Mouse (Mus musculus): Measurements from ENCODE around the gene Sgms1. TPM values are rescaled to one million over a fixed set of nuclear protein-coding genes. Genes with fewer than 3 reads are reported as not detected.

The Sgms1 gene
- polyA plus RNA-seq, 1 experiment, result 53.7 TPM

DNA sequence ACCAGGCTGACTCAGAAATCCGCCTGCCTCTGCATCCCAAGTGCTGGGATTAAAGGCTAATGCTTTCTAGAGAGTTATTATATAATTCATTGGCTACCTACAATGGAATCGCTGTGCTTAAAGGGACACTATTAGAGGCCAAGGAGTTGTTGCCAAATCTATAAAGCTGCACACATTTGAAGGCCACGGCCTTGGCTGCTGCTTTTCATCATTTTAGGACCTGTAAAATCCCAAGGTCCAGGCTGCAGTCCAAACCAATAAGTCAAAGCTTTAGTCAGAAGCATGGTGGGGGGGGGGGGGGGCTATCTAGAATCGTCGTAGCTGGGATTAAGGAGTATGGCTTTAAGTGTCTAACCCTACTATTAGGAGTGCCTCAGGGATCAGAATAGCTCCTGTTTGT lies 9.0 kb upstream of the Sgms1 start:
- H3K4me1 ChIP-seq (ENCODE audit: control insufficient read depth, insufficient read depth, low read length), result no peaks in the 10 kb centered on the region
- WGBS, result 73% methylated on average over 5 of the region's 5 CpGs
- no peak for TF ChIP-seq POLR2A (IDR thresholded peaks at IDR 0.05; ENCODE audit: borderline replicate concordance, extremely low read depth, low read depth, low read length)
- TF ChIP-seq CTCF (IDR thresholded peaks at IDR 0.05; ENCODE audit: insufficient read depth, low read length), result no peak
- no peak overlapping the region for H3K4me3 ChIP-seq (replicated peaks; ENCODE audit: extremely low read depth, low read depth, low read length)
- DNase-seq, result no peak

DNA sequence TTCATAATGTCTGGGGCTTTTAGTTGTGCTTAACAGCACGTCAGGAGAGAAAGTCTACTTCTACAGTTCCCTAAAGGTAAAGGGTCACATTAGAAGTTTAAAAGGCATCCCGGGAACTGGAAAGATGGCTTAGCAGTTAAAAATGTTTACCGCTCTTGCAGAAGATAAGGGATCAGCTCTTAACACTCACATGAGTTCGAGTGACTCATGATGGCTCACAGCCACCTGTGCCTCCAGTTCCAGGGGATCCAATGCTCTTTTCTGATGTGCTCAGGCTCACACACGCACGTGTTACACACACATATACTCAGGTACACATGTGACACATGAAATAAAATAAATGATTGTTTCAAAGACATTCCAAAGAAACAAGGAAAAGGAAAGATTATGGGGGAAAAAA lies 6.8 kb upstream of the Sgms1 start:
- H3K4me3 ChIP-seq (replicated peaks; ENCODE audit: extremely low read depth, low read depth, low read length), result no peak overlapping the region
- TF ChIP-seq CTCF (IDR thresholded peaks at IDR 0.05; ENCODE audit: insufficient read depth, low read length) (no peak), POLR2A (IDR thresholded peaks at IDR 0.05; ENCODE audit: borderline replicate concordance, extremely low read depth, low read depth, low read length) (no peak)
- no peaks in the 10 kb centered on the region for H3K4me1 ChIP-seq (ENCODE audit: control insufficient read depth, insufficient read depth, low read length)
- WGBS, result 57% methylated on average over 6 of the region's 6 CpGs
- DNase-seq, result no peak

DNA sequence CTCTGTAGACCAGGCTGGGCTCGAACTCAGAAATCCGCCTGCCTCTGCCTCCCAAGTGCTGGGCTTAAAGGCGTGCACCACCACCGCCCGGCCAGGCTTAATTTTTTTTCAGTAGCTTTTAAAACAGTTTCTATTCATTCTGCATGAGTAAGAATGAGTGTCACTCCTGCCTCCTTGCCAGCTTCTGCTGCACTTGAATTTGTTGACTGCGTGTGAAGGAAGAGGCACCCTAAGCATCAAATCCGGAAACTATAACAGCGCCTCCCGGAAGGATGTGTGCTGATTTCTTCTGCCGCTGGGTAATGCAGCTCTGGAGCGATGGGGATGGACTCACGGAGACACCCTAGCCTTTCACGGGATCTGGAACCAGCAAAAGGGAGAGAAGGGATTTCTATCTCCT lies 5.3 kb upstream of the Sgms1 start:
- Histone ChIP-seq H3K4me3 (replicated peaks; ENCODE audit: extremely low read depth, low read depth, low read length) (no peak overlapping the region), H3K4me1 (ENCODE audit: control insufficient read depth, insufficient read depth, low read length) (peaks cover 2% of the 10 kb centered on the region; the same call in 1 of the 2 replicates)
- WGBS, result 90% methylated on average over 13 of the region's 13 CpGs
- DNase-seq, result no peak
- TF ChIP-seq POLR2A (IDR thresholded peaks at IDR 0.05; ENCODE audit: borderline replicate concordance, extremely low read depth, low read depth, low read length) (no peak), CTCF (IDR thresholded peaks at IDR 0.05; ENCODE audit: insufficient read depth, low read length) (no peak)

DNA sequence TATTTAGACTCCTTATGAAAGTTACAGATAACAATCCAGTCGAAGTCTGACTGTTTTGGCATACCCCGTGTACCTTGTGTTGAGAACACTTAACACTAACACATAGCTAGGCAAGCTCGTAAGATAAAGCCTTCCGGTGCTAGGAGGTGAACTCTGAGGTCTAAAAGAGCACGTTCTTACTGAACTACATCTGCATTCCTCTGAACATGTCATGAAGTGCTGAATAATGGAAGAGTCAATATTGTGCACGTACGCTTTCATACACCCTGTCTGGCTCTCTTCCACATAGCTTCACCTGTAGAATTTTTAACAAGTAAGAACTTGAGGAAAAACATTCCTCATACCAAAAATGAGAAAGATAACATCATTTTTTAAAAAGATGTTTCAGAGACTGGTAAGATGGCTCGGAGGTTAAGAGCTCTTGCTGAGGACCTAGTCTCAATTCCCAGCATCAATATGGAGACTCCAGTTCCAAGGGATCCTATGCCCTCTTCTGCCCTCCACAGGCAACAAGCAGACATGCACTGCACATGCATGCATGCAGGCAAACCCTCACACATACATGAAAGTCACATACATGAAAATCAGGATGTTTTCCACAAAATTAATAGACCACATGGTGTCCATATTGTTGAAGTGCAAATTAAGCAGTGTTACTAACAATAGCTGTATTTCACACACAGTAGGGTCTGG lies 4.4 kb upstream of the Sgms1 start:
- no peak for DNase-seq
- TF ChIP-seq CTCF (IDR thresholded peaks at IDR 0.05; ENCODE audit: insufficient read depth, low read length) (peak; percentile 20; the same call in 1 of the 2 replicates), POLR2A (IDR thresholded peaks at IDR 0.05; ENCODE audit: borderline replicate concordance, extremely low read depth, low read depth, low read length) (no peak)
- Histone ChIP-seq H3K4me1 (ENCODE audit: control insufficient read depth, insufficient read depth, low read length) (peaks cover 5% of the 10 kb centered on the region; the same call in 1 of the 2 replicates), H3K4me3 (replicated peaks; ENCODE audit: extremely low read depth, low read depth, low read length) (no peak overlapping the region)
- WGBS, result 58% methylated on average over 8 of the region's 8 CpGs

DNA sequence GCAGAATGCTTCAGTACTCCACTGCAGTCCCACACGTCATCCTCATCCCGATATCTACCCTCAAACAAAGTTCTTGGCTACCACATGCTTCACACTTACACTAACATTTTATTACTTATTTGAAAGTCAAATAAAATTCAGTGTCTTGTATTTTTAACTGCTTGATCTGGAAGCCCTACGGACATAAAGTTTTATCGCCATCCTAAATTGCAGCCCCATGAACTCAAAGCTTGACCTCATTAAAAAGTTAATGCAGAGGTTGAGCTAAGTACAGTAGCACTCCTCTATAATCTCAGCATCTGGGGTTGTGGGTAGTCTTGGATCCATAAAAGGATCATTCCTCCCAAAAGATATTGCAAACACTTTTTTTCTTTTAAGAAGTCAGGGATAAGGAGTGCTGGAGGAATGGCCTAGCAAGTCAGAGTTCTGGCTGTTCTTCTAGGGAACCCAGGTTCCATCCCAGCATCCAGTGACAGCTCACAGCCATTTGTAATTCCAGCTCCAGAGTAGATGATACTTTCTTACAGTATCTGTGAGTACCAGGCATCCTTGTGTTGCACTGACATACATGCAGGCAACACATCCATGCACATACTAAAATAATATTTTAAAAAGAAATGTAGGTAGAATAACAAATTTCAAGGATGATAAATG lies 3.7 kb upstream of the Sgms1 start:
- Histone ChIP-seq H3K4me1 (ENCODE audit: control insufficient read depth, insufficient read depth, low read length) (peaks cover 5% of the 10 kb centered on the region; the same call in 1 of the 2 replicates), H3K4me3 (replicated peaks; ENCODE audit: extremely low read depth, low read depth, low read length) (no peak overlapping the region)
- no peak for TF ChIP-seq CTCF (IDR thresholded peaks at IDR 0.05; ENCODE audit: insufficient read depth, low read length)
- TF ChIP-seq POLR2A (IDR thresholded peaks at IDR 0.05; ENCODE audit: borderline replicate concordance, extremely low read depth, low read depth, low read length), result no peak
- no peak for DNase-seq
- WGBS, result 93% methylated on average over 4 of the region's 4 CpGs

DNA sequence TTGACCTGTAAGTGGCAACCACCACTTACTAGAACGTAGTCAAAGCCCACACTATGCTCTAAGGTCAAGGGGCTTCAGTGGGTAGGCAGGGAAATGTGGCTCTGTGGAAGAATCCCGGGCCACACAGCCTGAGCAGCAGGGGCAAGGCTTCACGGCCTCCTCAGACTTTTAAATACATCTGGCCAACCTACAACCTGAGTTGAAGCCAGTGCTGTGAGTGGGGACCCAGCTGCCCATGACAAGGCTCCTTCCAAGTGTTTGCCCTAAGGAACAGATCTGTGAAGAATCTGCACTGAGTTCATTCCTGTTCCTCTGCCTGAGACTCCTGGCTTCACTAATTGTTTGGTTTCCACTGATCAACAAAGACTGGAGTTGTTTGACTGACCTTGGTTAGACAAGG lies 1.9 kb upstream of the Sgms1 start:
- no peak for DNase-seq
- no peak for TF ChIP-seq CTCF (IDR thresholded peaks at IDR 0.05; ENCODE audit: insufficient read depth, low read length)
- no peak for TF ChIP-seq POLR2A (IDR thresholded peaks at IDR 0.05; ENCODE audit: borderline replicate concordance, extremely low read depth, low read depth, low read length)
- H3K4me3 ChIP-seq (replicated peaks; ENCODE audit: extremely low read depth, low read depth, low read length), result no peak overlapping the region
- H3K4me1 ChIP-seq (ENCODE audit: control insufficient read depth, insufficient read depth, low read length), result peaks cover 9% of the 10 kb centered on the region
- 92% methylated on average over 3 of the region's 3 CpGs for WGBS

DNA sequence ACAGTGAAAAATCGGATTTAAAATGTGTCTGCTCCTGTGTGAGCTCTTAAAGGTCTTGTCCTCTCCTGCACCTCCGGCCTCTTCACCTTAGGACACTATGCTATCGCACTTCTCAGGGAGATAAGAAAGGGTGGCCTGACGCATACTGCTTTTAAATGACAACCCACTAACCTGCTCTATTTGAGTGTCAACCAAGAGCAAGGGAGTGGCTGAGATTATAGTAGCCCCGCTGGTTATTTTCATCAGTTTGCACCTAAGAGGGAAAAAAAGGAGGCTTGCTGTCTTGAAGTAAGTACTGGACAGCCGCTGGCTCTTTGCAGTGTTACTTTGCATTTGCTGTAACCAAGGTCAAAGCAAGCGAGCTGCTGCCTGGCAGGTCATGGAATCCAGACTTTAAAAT lies 602 bp upstream of the Sgms1 start:
- DNase-seq, result no peak
- WGBS, result 63% methylated on average over 7 of the region's 7 CpGs
- H3K4me1 ChIP-seq (ENCODE audit: control insufficient read depth, insufficient read depth, low read length), result peaks cover 9% of the 10 kb centered on the region
- no peak overlapping the region for H3K4me3 ChIP-seq (replicated peaks; ENCODE audit: extremely low read depth, low read depth, low read length)
- TF ChIP-seq POLR2A (IDR thresholded peaks at IDR 0.05; ENCODE audit: borderline replicate concordance, extremely low read depth, low read depth, low read length) (no peak), CTCF (IDR thresholded peaks at IDR 0.05; ENCODE audit: insufficient read depth, low read length) (no peak)

DNA sequence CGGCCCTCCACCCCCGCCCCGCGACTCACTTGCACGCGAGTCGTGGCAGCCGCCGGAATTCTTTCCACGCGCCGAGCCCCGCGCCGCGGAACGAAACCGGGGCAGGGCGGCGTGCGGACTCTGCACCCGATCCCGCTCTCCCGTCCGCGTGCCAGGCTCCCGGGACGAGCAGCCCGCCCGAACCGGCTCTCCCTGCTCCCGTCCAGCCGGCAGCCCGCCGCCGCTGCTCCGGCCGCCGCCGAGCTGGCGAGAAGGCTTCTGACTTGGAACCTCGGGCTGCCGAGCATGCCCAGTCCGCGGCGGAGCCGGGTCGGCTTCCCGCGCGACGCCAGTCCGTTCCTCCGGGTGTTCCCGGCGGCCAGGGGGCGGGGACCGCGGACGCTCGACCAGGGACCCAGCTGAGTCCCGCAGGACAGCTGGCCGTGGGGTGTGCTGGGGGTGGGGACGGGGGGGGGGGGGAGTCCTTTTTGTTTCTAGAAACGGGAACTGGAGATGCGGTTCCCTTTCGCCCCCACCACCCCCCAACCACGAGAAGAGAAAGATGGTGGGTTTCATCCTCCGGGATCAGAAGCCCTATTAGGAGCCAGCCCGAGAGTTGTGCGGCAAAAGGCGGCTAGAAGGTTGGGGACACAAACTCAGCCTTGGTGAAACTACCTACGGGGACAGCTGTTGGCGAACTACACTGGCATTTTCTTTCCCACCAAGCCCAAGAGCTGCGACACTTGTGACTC lies 1.2 kb downstream of the Sgms1 start:
- TF ChIP-seq CTCF (IDR thresholded peaks at IDR 0.05; ENCODE audit: insufficient read depth, low read length) (no peak), POLR2A (IDR thresholded peaks at IDR 0.05; ENCODE audit: borderline replicate concordance, extremely low read depth, low read depth, low read length) (0 out of 2 replicates have a peak, but pooled peaks have one; percentile 40)
- peak overlapping the region; percentile 97 for H3K4me3 ChIP-seq (replicated peaks; ENCODE audit: extremely low read depth, low read depth, low read length)
- H3K4me1 ChIP-seq (ENCODE audit: control insufficient read depth, insufficient read depth, low read length), result peaks cover 9% of the 10 kb centered on the region
- under 1% methylated on average over 74 of the region's 75 CpGs for WGBS
- peak; percentile 90 for DNase-seq

DNA sequence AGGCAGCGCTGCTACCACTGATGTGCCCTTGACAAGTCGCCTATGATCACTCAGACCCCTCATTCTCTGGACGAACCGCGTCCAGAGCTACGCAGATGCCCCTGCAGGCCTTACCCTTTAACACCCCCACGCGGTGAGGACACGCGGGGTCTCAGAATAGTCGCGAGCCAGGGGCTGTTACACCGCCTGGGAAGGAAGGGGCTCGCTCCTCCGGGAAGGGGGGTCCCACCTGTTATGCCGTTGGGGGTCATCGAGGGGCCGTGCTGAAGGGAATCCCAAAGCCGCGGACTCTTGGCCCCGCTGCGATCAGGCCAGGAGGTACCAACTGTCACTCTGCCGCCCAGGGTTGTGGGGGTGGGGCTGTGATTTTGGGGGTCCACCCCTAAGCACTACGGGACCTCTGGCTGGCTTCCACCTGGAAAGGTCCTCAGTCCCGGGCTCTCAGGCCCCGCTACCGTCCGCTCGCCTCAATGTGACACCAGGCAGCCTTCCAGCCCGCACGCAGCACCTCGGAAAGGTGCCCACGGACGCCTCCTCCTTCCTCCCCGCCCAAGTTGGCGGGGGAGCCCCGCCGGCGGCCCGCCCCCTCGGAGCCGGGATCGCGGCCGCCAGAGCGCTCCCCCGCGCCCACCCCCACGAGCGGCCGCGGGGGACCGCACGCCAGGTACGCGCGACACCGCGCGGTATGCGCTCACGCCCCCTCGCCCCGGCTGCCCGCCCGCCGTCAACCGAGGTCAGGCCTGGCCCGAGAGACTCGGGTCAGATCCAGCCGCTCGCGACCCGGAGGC lies 1.9 kb downstream of the Sgms1 start:
- 1% methylated on average over 74 of the region's 74 CpGs for WGBS
- H3K4me3 ChIP-seq (replicated peaks; ENCODE audit: extremely low read depth, low read depth, low read length), result peak overlapping the region; percentile 97
- TF ChIP-seq CTCF (IDR thresholded peaks at IDR 0.05; ENCODE audit: insufficient read depth, low read length) (no peak), POLR2A (IDR thresholded peaks at IDR 0.05; ENCODE audit: borderline replicate concordance, extremely low read depth, low read depth, low read length) (no peak)
- peaks cover 9% of the 10 kb centered on the region for H3K4me1 ChIP-seq (ENCODE audit: control insufficient read depth, insufficient read depth, low read length)
- peak; percentile 51 for DNase-seq

Data from lung, adult 2 months (tissue).